Mouse (Mus musculus): Measurements from ENCODE around the gene Plac9a. TPM values are rescaled to one million over a fixed set of nuclear protein-coding genes. Genes with fewer than 3 reads are reported as not detected.
A peak's percentile ranks its signal among the peaks of the same experiment; 100 is the strongest.
"Not testable (repeated sequence)": the region's sequence is repeated elsewhere in the genome, so short reads cannot be mapped to it uniquely, and the experiment has no call there.

Plac9a gene
- polyA plus RNA-seq, 1 experiment from 2014 or later: 1.1 TPM

DNA sequence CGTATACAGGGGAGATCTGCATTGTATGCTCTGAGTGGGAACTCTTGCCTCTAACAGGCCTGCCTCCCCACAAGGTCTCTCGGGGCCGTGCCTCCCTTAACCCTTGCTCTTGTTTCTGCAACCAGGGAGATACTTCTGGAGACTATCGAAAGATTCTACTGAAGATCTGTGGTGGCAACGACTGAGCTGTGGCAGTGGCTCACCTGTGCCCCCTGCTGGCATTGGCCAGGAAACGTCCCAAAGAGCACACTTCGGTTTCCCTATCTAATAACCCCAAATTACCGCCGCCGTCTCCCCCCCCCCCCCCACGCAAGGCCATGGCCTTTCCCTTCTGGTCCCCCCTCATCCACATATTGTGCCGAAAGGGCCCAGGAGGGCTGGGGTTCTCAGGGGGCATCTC lies 17.0 kb downstream of the Plac9a start:
- not testable (repeated sequence) for H3K4me3 ChIP-seq (replicated peaks); H3K9me3 ChIP-seq (replicated peaks); ATAC-seq (ENCODE audit: insufficient number of reproducible peaks, low FRiP score, low TSS enrichment, low read depth); H3K9ac ChIP-seq; H3K27ac ChIP-seq (replicated peaks); H3K4me2 ChIP-seq (replicated peaks); H3K27me3 ChIP-seq; H3K36me3 ChIP-seq; H3K4me1 ChIP-seq
- no CpG with 5 or more reads among the region's 12 CpGs for WGBS

DNA sequence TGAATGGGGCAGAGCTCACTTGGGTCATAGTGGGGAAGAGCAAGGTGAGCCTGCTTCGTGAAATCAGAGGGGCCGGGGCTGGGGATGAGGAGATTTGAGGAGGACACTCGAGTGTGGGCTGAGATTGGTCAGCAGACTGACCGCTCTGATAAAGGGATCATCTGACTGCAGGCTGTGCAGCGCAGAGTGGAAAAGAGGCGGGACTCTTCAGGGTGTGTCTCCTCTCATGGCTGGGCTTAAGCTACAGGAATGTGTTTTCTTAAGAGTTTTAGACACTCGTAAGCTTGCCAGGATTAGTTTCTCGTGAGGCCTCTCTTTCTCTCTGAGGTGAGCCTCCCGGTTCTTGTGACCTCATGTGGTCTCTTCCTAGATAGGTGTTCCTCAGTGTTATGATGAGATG lies 21.1 kb downstream of the Plac9a start:
- not testable (repeated sequence) for ATAC-seq (ENCODE audit: insufficient number of reproducible peaks, low FRiP score, low TSS enrichment, low read depth); H3K36me3 ChIP-seq; H3K4me1 ChIP-seq; H3K27ac ChIP-seq (replicated peaks); H3K27me3 ChIP-seq; H3K9me3 ChIP-seq (replicated peaks); H3K4me2 ChIP-seq (replicated peaks); H3K4me3 ChIP-seq (replicated peaks); H3K9ac ChIP-seq
- WGBS: no CpG with 5 or more reads among the region's 9 CpGs

DNA sequence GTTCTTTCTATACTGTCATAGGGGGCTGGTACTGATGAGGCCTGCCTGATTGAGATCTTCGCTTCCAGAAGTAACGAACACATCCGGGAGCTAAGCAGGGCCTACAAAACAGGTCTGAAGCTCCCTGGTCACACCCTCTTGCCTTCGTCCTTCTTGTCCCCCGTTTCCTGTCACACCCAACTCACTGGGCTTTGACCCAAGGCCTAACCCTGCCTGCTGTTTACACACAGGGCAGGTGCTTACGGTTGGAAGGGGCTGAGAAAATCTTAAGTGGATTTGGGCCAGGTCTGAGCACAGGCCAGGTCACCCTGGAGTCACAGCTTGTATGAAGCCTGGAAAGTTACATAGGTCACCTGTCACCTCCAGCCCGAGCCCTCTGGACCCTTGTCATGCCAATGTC lies 26.3 kb downstream of the Plac9a start:
- H3K27me3 ChIP-seq; ATAC-seq (ENCODE audit: insufficient number of reproducible peaks, low FRiP score, low TSS enrichment, low read depth); H3K9me3 ChIP-seq (replicated peaks); H3K36me3 ChIP-seq; H3K9ac ChIP-seq; H3K27ac ChIP-seq (replicated peaks); H3K4me2 ChIP-seq (replicated peaks); H3K4me3 ChIP-seq (replicated peaks): not testable (repeated sequence)
- no CpG with 5 or more reads among the region's 7 CpGs for WGBS
- H3K4me1 ChIP-seq: peaks cover 18% of the 10 kb centered on the region

- WGBS: 56% methylated on average over 8 of the region's 8 CpGs
- Histone ChIP-seq H3K4me3 (replicated peaks) (no peak overlapping the region), H3K9me3 (replicated peaks) (no peaks in the 10 kb centered on the region), H3K27ac (replicated peaks) (peak overlapping the region; percentile 63), H3K27me3 (no peaks in the 10 kb centered on the region), H3K9ac (no peak overlapping the region), H3K4me1 (peaks cover 24% of the 10 kb centered on the region), H3K36me3 (peaks cover 4% of the 10 kb centered on the region; the same call in 1 of the 2 replicates), H3K4me2 (replicated peaks) (no peak overlapping the region)
- peak; percentile 58 for ATAC-seq (ENCODE audit: insufficient number of reproducible peaks, low FRiP score, low TSS enrichment, low read depth)
Observed at GRCm38 (mm10) chr14:25872461-25873415, 30.2 kb downstream of the Plac9a start.

DNA sequence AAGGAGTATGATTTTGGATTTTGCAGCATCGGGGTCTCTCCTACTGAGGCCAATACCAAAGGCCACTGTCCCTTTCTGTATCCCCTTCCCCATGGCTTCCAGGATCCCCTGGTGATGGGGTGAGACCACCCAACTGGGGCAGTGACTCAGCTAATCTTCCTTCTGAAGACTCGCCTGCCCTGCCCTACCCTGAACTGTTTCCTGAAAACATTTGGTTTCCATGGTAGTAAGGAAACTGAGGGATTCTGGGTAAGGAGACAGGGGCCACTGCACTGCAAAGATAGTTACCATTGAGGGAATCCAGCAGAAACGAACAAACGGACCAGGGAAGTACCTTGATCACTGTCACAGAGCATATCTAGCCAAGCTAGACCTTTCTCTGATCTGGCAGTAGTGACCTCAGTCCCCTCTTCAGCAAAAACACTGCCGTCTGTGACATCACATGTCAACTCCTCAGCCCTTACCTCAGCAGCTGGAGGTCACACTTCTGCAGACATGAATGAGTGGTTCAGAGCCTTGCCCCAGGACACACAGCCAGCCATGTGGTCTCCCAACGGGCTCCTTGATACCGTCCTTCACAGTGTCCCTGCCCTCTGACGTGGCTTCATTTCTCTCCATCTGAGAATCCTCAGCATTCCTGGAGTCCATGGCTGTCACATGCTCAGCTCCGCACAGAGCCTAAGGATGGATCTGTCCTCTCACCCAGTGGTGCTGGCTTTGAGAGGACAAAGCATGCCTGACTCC lies 33.6 kb downstream of the Plac9a start:
- Histone ChIP-seq H3K27me3 (no peaks in the 10 kb centered on the region), H3K9ac (no peak overlapping the region), H3K27ac (replicated peaks) (no peak overlapping the region), H3K4me2 (replicated peaks) (no peak overlapping the region), H3K36me3 (no peaks in the 10 kb centered on the region), H3K4me1 (peaks cover 28% of the 10 kb centered on the region), H3K4me3 (replicated peaks) (no peak overlapping the region), H3K9me3 (replicated peaks) (no peaks in the 10 kb centered on the region)
- ATAC-seq (ENCODE audit: insufficient number of reproducible peaks, low FRiP score, low TSS enrichment, low read depth): no peak
- 58% methylated on average over 9 of the region's 9 CpGs for WGBS

- Histone ChIP-seq H3K4me1 (peaks cover 28% of the 10 kb centered on the region), H3K9ac (no peak overlapping the region), H3K27ac (replicated peaks) (no peak overlapping the region), H3K9me3 (replicated peaks) (no peaks in the 10 kb centered on the region), H3K4me2 (replicated peaks) (no peak overlapping the region), H3K4me3 (replicated peaks) (no peak overlapping the region), H3K27me3 (no peaks in the 10 kb centered on the region), H3K36me3 (no peaks in the 10 kb centered on the region)
- no peak for ATAC-seq (ENCODE audit: insufficient number of reproducible peaks, low FRiP score, low TSS enrichment, low read depth)
- 69% methylated on average over 3 of the region's 4 CpGs for WGBS
Observed at GRCm38 (mm10) chr14:25868706-25869105, 34.2 kb downstream of the Plac9a start.

GRCm38 (mm10) chr14:25867834-25868233 lies 35.1 kb downstream of the Plac9a start:
- H3K4me2 ChIP-seq (replicated peaks): no peak overlapping the region
- H3K9me3 ChIP-seq (replicated peaks): no peaks in the 10 kb centered on the region
- WGBS: 61% methylated on average over 6 of the region's 6 CpGs
- H3K27ac ChIP-seq (replicated peaks): no peak overlapping the region
- no peak overlapping the region for H3K4me3 ChIP-seq (replicated peaks)
- H3K36me3 ChIP-seq: no peaks in the 10 kb centered on the region
- ATAC-seq (ENCODE audit: insufficient number of reproducible peaks, low FRiP score, low TSS enrichment, low read depth): no peak
- H3K9ac ChIP-seq: no peak overlapping the region
- H3K4me1 ChIP-seq: peaks cover 19% of the 10 kb centered on the region
- H3K27me3 ChIP-seq: no peaks in the 10 kb centered on the region

GRCm38 (mm10) chr14:25866832-25867231 lies 36.1 kb downstream of the Plac9a start:
- ATAC-seq (ENCODE audit: insufficient number of reproducible peaks, low FRiP score, low TSS enrichment, low read depth): no peak
- Histone ChIP-seq H3K9ac (no peak overlapping the region), H3K27ac (replicated peaks) (0 out of 2 replicates have a peak overlapping the region, but pooled peaks have one; percentile 3), H3K4me3 (replicated peaks) (no peak overlapping the region), H3K4me2 (replicated peaks) (no peak overlapping the region), H3K36me3 (no peaks in the 10 kb centered on the region), H3K9me3 (replicated peaks) (no peaks in the 10 kb centered on the region), H3K27me3 (no peaks in the 10 kb centered on the region), H3K4me1 (peaks cover 9% of the 10 kb centered on the region; the same call in 1 of the 2 replicates)
- WGBS: 65% methylated on average over 11 of the region's 11 CpGs

- Histone ChIP-seq H3K36me3 (no peaks in the 10 kb centered on the region), H3K27me3 (no peaks in the 10 kb centered on the region), H3K4me2 (replicated peaks) (no peak overlapping the region), H3K4me3 (replicated peaks) (no peak overlapping the region), H3K9ac (no peak overlapping the region), H3K4me1 (peaks cover 9% of the 10 kb centered on the region; the same call in 1 of the 2 replicates), H3K27ac (replicated peaks) (0 out of 2 replicates have a peak overlapping the region, but pooled peaks have one; percentile 3), H3K9me3 (replicated peaks) (no peaks in the 10 kb centered on the region)
- ATAC-seq (ENCODE audit: insufficient number of reproducible peaks, low FRiP score, low TSS enrichment, low read depth): 0 out of 2 replicates have a peak, but pooled peaks have one; percentile 9
- 83% methylated on average over 6 of the region's 6 CpGs for WGBS
Observed at GRCm38 (mm10) chr14:25866384-25866783, 36.5 kb downstream of the Plac9a start.

DNA sequence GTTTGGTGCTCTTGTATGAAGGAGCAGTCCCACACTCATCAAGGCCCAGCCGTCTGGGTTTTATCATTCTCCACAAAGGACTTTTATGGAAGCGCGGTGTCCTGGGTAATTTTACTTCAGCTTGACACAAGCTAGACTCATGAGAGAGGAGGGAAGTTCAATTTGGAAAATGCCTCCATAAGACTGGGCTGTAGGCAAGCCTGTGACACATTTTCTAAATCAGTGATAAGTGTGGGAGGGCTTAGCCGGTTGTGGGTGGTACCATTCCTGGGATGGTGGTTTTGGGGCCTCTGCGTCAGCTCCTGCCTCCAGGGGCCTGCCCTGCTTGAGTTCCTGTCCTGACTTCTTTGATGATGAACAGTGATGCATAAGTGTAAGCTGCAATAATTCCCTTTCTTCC lies 37.6 kb downstream of the Plac9a start:
- 73% methylated on average over 5 of the region's 5 CpGs for WGBS
- no peaks in the 10 kb centered on the region for H3K27me3 ChIP-seq
- H3K4me2 ChIP-seq (replicated peaks): no peak overlapping the region
- no peaks in the 10 kb centered on the region for H3K36me3 ChIP-seq
- H3K9me3 ChIP-seq (replicated peaks): no peaks in the 10 kb centered on the region
- no peak overlapping the region for H3K9ac ChIP-seq
- no peak overlapping the region for H3K4me3 ChIP-seq (replicated peaks)
- peaks cover 9% of the 10 kb centered on the region; the same call in 1 of the 2 replicates for H3K4me1 ChIP-seq
- no peak overlapping the region for H3K27ac ChIP-seq (replicated peaks)
- ATAC-seq (ENCODE audit: insufficient number of reproducible peaks, low FRiP score, low TSS enrichment, low read depth): no peak

DNA sequence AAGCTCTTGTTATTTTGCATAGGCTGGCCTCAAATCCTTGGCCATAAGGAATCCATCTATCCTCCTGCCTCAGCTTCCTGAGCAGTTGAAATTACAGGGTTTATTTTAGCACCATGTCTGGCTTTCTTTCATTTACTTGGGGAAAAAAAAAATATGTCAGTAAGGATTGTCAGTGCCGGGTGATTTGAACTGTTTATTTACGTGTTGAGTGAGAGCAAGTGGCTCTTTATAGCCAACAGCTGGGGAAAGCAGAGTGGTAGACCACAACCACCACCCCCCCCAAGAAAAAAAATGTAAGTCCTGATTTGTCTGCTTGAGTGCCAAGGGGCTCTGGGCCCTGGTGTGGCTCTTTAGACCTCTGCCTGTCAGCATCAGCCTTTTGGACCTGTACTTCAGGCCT lies 39.2 kb downstream of the Plac9a start:
- 64% methylated on average over 2 of the region's 2 CpGs for WGBS
- no peak for ATAC-seq (ENCODE audit: insufficient number of reproducible peaks, low FRiP score, low TSS enrichment, low read depth)
- no peak overlapping the region for H3K4me2 ChIP-seq (replicated peaks)

More for the DNA sequence above, 39.2 kb downstream of the Plac9a start:
- H3K9ac ChIP-seq: no peak overlapping the region
- no peak overlapping the region for H3K27ac ChIP-seq (replicated peaks)
- no peaks in the 10 kb centered on the region for H3K27me3 ChIP-seq
- no peaks in the 10 kb centered on the region for H3K9me3 ChIP-seq (replicated peaks)
- H3K36me3 ChIP-seq: no peaks in the 10 kb centered on the region
- no peak overlapping the region for H3K4me3 ChIP-seq (replicated peaks)
- 0 out of 2 replicates have a peak, but pooled peaks cover 3% of the 10 kb centered on the region for H3K4me1 ChIP-seq

Data from embryonic facial prominence, embryonic 15.5 days (tissue).